Mouse (Mus musculus) ES-E14 (cell line): Measurements from ENCODE around the gene Smarcd3. TPM values are rescaled to one million over a fixed set of nuclear protein-coding genes. Genes with fewer than 3 reads are reported as not detected.

ENCODE experiments used
- DNase-seq: peaks from one replicate; pipeline ENCODE4 v3.0.0-alpha.2; 2013; ENCODE audit warnings: low read depth, low spot score
- H3K27ac ChIP-seq: 2 replicates; pipeline ENCODE4 v1.5.1; 2012; ENCODE audit warnings: low read depth, mild to moderate bottlenecking, low read length, moderate library complexity, mixed read lengths; ENCODE audit not compliant: poor library complexity, insufficient read depth, severe bottlenecking
- H3K36me3 ChIP-seq: 2 replicates; pipeline ENCODE4 v1.6.1; 2012; ENCODE audit warnings: mild to moderate bottlenecking, low read length, moderate library complexity, mixed read lengths; ENCODE audit not compliant: control insufficient read depth, poor library complexity, insufficient read depth, severe bottlenecking
- H3K4me1 ChIP-seq, 2 experiments: fragments of 150-350 bp in 1 of 2; sonication (generic) in 1 of 2; 2 replicates each; pipeline ENCODE4 v1.6.1; 2012; ENCODE audit warnings: low read length in 2 of 2, mild to moderate bottlenecking in 1 of 2, mixed read lengths in 1 of 2; ENCODE audit not compliant: control insufficient read depth in 2 of 2, insufficient read depth in 2 of 2, poor library complexity in 1 of 2
- H3K4me3 ChIP-seq, 2 experiments: fragments of 150-350 bp in 1 of 2; sonication (generic) in 1 of 2; 2 replicates each; pipeline ENCODE4 v1.5.1; 2012; ENCODE audit warnings: low read length in 2 of 2, low read depth in 1 of 2, mild to moderate bottlenecking in 1 of 2, mixed read lengths in 1 of 2; ENCODE audit not compliant: insufficient read depth in 1 of 2, poor library complexity in 1 of 2, severe bottlenecking in 1 of 2
- H3K9ac ChIP-seq: 2 replicates; pipeline ENCODE4 v1.6.1; 2012; ENCODE audit warnings: low read depth, mild to moderate bottlenecking, low read length, mixed read lengths; ENCODE audit not compliant: poor library complexity, insufficient read depth, severe bottlenecking
- H3K9me3 ChIP-seq: fragments of 150-350 bp; sonication (generic); 2 replicates; pipeline ENCODE4 v1.6.1; 2012; ENCODE audit warnings: low read depth, mild to moderate bottlenecking, low read length; ENCODE audit not compliant: control insufficient read depth, insufficient read depth
- CHD2 ChIP-seq: IDR thresholded peaks from 2 replicates; pipeline ENCODE4 v1.6.1; 2014; ENCODE audit warnings: mild to moderate bottlenecking, low read depth, low read length, inconsistent platforms
- HCFC1 ChIP-seq: IDR thresholded peaks from 2 replicates; pipeline ENCODE4 v1.6.1; 2012; ENCODE audit warnings: low read length, inconsistent platforms, borderline replicate concordance; ENCODE audit not compliant: insufficient read depth
- MAFK ChIP-seq: IDR thresholded peaks from 2 replicates; pipeline ENCODE4 v1.6.1; 2014; ENCODE audit warnings: mild to moderate bottlenecking, low read depth, low read length, inconsistent platforms; ENCODE audit not compliant: insufficient read depth
- ZC3H11A ChIP-seq: IDR thresholded peaks from 2 replicates; pipeline ENCODE4 v1.6.1; 2012; ENCODE audit warnings: low read depth, mild to moderate bottlenecking, inconsistent platforms, low read length, borderline replicate concordance
- ZNF384 ChIP-seq: IDR thresholded peaks from 2 replicates; pipeline ENCODE4 v1.6.1; 2012; ENCODE audit warnings: low read depth, low read length, inconsistent platforms
- in situ Hi-C, 2 experiments: fragments of 600-800 bp; cut with MboI; formaldehyde crosslinking; loops; one replicate each; pipeline ENCODE4 v1.15.1; 2025; ENCODE audit warnings: low sequenced_read_pairs in 2 of 2, inconsistent platforms in 1 of 2; ENCODE audit not compliant: unreplicated experiment in 2 of 2
- total RNA-seq: library from RNA; depleted of rRNA; stranded (reverse); fragments of 300-350 nt; gene quantifications from 2 replicates; pipeline ENCODE4 v1.2.3, GENCODE M21; 2012

Smarcd3 gene
- total RNA-seq, 1 experiment = 4.9 TPM

- Histone ChIP-seq H3K9ac (no peak overlapping the region), H3K9me3 (no peaks in the 10 kb centered on the region), H3K27ac (no peak overlapping the region), H3K4me1 (peaks cover 2 to 16% of the 10 kb centered on the region in 2 experiments; a peak in 1 of 4 replicates), H3K36me3 (no peaks in the 10 kb centered on the region), H3K4me3 (peak overlapping the region in 1 of 2 experiments; percentile 68; a peak in 2 of 4 replicates)
- DNase-seq = no peak
- no peak for TF ChIP-seq ZNF384
- TF ChIP-seq HCFC1 = no peak
- no peak for TF ChIP-seq CHD2
- no peak for TF ChIP-seq ZC3H11A
- TF ChIP-seq MAFK = no peak
- in situ Hi-C loops = no loop called here
Measured at GRCm38 (mm10) chr5:24623041-24623985, 898 bp downstream of the Smarcd3 start.

GRCm38 (mm10) chr5:24622386-24623040, 1.7 kb downstream of the Smarcd3 start:
- in situ Hi-C loops = no loop called here
- no peak overlapping the region for H3K9ac ChIP-seq
- H3K4me3 ChIP-seq = no peak overlapping the region
- H3K36me3 ChIP-seq = no peaks in the 10 kb centered on the region
- no peak for DNase-seq
- H3K9me3 ChIP-seq = no peaks in the 10 kb centered on the region
- H3K27ac ChIP-seq = no peak overlapping the region
- TF ChIP-seq MAFK = no peak
- TF ChIP-seq CHD2 = no peak
- TF ChIP-seq HCFC1 = no peak
- no peak for TF ChIP-seq ZC3H11A
- TF ChIP-seq ZNF384 = no peak
- H3K4me1 ChIP-seq = peaks cover 2 to 16% of the 10 kb centered on the region in 2 experiments; a peak in 1 of 4 replicates

- H3K36me3 ChIP-seq = no peaks in the 10 kb centered on the region
- in situ Hi-C loops = no loop called here
- no peak overlapping the region for H3K9ac ChIP-seq
- no peaks in the 10 kb centered on the region for H3K9me3 ChIP-seq
- no peak overlapping the region for H3K27ac ChIP-seq
- H3K4me3 ChIP-seq = no peak overlapping the region
- DNase-seq = no peak
- H3K4me1 ChIP-seq = peaks cover 2 to 11% of the 10 kb centered on the region in 2 experiments; a peak in 1 of 4 replicates
- TF ChIP-seq ZC3H11A (no peak), CHD2 (no peak), MAFK (no peak), HCFC1 (no peak), ZNF384 (no peak)
Measured at GRCm38 (mm10) chr5:24620626-24621025, 3.6 kb downstream of the Smarcd3 start.

- no peaks in the 10 kb centered on the region for H3K36me3 ChIP-seq
- no peaks in the 10 kb centered on the region for H3K9me3 ChIP-seq
- peaks cover 0 to 10% of the 10 kb centered on the region in 2 experiments; a peak in 1 of 4 replicates for H3K4me1 ChIP-seq
- DNase-seq = no peak
- in situ Hi-C loops = no loop called here
- H3K9ac ChIP-seq = no peak overlapping the region
- no peak overlapping the region for H3K27ac ChIP-seq
- H3K4me3 ChIP-seq = no peak overlapping the region
- TF ChIP-seq ZC3H11A (no peak), ZNF384 (no peak), HCFC1 (no peak), CHD2 (no peak), MAFK (no peak)
Measured at GRCm38 (mm10) chr5:24620116-24620515, 4.1 kb downstream of the Smarcd3 start.
